Mouse (Mus musculus) C2C12 (cell line): ENCODE measurements at regions not wholly inside any gene's neighbourhood (a gene's known extent, or its start where the extent isn't known, plus 50 kb on each side); places are given as distances from the start of the nearest gene placed in this dataset.

ENCODE experiments used
- H3K27me3 ChIP-seq: one replicate; pipeline ENCODE4 v1.6.1; 2011; ENCODE audit not compliant: control insufficient read depth, insufficient read depth, insufficient read length
- H3K36me3 ChIP-seq: one replicate; pipeline ENCODE4 v1.6.1; 2011; ENCODE audit not compliant: control insufficient read depth, insufficient read depth
- H3K4me3 ChIP-seq: one replicate; pipeline ENCODE4 v1.5.1; 2011; ENCODE audit warnings: mild to moderate bottlenecking, control low read depth; ENCODE audit not compliant: poor library complexity, insufficient read depth, severe bottlenecking
- H3K79me2 ChIP-seq: one replicate; pipeline ENCODE4 v1.6.1; 2011; ENCODE audit not compliant: control insufficient read depth, insufficient read depth
- H3K79me3 ChIP-seq: one replicate; pipeline ENCODE4 v1.6.1; 2011; ENCODE audit warnings: low read depth, control low read depth
- H3ac ChIP-seq: one replicate; pipeline ENCODE3; 2011; ENCODE audit warnings: low read depth; ENCODE audit not compliant: control insufficient read depth, insufficient read length
- CEBPB ChIP-seq: IDR thresholded peaks from one replicate; pipeline ENCODE4 v1.6.1; 2011; ENCODE audit warnings: low read depth, mild to moderate bottlenecking, control low read depth, moderate library complexity
- CTCF ChIP-seq: IDR thresholded peaks from one replicate; pipeline ENCODE4 v1.5.1; 2011; ENCODE audit not compliant: control insufficient read depth, insufficient read depth, insufficient read length
- FOSL1 ChIP-seq: IDR thresholded peaks from one replicate; pipeline ENCODE4 v1.8.0; 2011; ENCODE audit warnings: mild to moderate bottlenecking, low read length; ENCODE audit not compliant: poor library complexity, insufficient read depth, severe bottlenecking
- MAX ChIP-seq: IDR thresholded peaks from one replicate; pipeline ENCODE4 v1.6.1; 2011; ENCODE audit warnings: mild to moderate bottlenecking, control low read depth
- MYOD1 ChIP-seq: IDR thresholded peaks from one replicate; pipeline ENCODE4 v1.6.1; 2011; ENCODE audit warnings: low read depth; ENCODE audit not compliant: control insufficient read depth, insufficient read length
- MYOG ChIP-seq: IDR thresholded peaks from one replicate; pipeline ENCODE4 v1.6.1; 2011; ENCODE audit not compliant: control insufficient read depth, insufficient read length; ENCODE audit errors: extremely low read depth
- USF1 ChIP-seq: IDR thresholded peaks from one replicate; pipeline ENCODE4 v1.6.1; 2011; ENCODE audit warnings: low read depth, mild to moderate bottlenecking, control low read depth, moderate library complexity

DNA sequence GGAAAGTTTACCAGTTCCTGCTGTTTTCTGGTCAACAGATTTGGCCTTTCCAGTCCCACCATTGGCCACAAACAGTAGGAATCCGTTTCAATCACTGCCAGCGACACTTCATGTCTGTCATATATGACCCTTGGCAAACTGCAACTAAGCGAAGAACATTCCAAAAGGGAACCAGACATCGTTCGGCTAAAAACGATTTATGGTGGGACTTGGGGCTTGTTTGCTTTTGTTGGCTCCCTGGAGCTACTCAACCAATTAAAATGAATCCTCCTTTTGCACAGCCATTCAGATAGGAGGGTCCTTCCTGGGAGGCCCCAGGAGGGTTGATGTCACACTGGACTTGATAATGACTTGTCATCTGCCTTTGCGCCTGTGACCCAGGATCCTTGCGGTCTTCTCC lies 490.9 kb upstream of the Etaa1 start:
- no peak overlapping the region for H3ac ChIP-seq

DNA sequence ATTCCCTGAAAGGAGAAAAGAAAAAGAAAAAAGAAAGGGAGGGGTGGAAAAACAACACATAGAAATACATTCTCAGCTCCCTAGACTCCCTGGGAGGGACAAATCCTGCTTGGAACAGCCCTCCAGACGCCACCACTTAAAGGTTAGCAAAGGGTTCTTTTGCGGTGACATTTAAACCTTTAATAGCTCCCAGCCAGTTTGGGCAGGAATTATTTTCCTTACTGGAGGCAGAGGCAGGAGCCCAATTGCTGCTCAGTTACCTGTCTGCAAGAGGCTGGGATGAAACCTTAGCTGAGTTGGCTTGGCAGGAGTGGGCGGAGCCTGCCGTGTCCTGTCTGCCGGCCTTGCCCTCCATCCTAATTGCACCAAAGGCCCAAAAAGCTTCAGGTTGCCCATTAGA lies 490.4 kb upstream of the Etaa1 start:
- no peaks in the 10 kb centered on the region for H3K79me2 ChIP-seq
- H3K4me3 ChIP-seq: no peak overlapping the region
- H3ac ChIP-seq: no peak overlapping the region
- H3K27me3 ChIP-seq: no peaks in the 10 kb centered on the region
- H3K79me3 ChIP-seq: no peaks in the 10 kb centered on the region
- TF ChIP-seq MYOD1 (no peak), USF1 (no peak), CTCF (no peak), FOSL1 (no peak), MYOG (no peak), CEBPB (no peak), MAX (no peak)
- no peaks in the 10 kb centered on the region for H3K36me3 ChIP-seq

More for the DNA sequence above, 490.9 kb upstream of the Etaa1 start:
- Histone ChIP-seq H3K27me3 (no peaks in the 10 kb centered on the region), H3K79me2 (no peaks in the 10 kb centered on the region), H3K79me3 (no peaks in the 10 kb centered on the region), H3K4me3 (no peak overlapping the region), H3K36me3 (no peaks in the 10 kb centered on the region)
- TF ChIP-seq MYOG (no peak), MYOD1 (no peak), CEBPB (no peak), FOSL1 (no peak), CTCF (no peak), MAX (no peak), USF1 (no peak)

GRCm38 (mm10) chr11:18443156-18443555 lies 489.5 kb upstream of the Etaa1 start:
- no peak overlapping the region for H3K4me3 ChIP-seq
- H3K36me3 ChIP-seq: no peaks in the 10 kb centered on the region
- no peaks in the 10 kb centered on the region for H3K79me2 ChIP-seq
- no peak overlapping the region for H3ac ChIP-seq
- no peaks in the 10 kb centered on the region for H3K27me3 ChIP-seq
- H3K79me3 ChIP-seq: no peaks in the 10 kb centered on the region
- TF ChIP-seq FOSL1 (no peak), MYOG (no peak), MYOD1 (no peak), CTCF (no peak), USF1 (no peak), MAX (no peak), CEBPB (no peak)

DNA sequence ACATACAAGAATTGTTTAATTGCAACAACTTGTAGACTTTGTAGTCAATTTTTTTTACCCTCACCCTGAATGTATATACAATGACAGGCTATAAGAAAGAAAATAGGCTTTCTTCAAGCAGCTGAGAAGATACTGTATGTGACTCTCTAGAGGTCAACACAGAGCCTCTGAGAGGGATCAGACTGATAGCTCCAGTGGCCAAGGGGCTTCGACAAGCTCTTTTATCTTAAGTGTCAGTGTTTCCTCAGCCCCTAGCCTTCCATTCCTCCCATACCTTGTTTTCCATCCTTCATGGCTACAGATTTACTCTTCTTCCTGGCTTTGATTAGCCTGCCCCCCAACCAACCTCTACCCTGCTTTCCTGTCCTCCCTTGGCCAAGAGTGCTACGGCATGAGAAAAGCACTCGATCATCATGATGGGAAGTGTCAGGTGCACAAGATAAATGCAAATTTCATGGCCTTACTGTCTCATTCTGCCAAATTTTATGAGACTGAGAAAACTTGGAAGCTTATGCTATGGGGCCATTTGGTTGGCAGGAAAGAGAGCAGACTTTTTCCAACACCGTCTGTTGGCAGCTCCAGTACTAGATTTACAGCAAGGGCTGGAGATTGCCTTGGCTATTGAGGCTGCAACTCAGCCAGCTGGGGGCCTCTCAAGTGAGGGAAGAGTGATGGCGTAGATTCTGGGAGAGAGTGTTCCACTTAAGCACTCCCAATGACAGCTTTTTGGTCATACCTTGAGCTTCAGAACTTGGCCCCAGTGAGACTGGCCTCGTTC lies 484.3 kb upstream of the Etaa1 start:
- no peaks in the 10 kb centered on the region for H3K79me2 ChIP-seq

DNA sequence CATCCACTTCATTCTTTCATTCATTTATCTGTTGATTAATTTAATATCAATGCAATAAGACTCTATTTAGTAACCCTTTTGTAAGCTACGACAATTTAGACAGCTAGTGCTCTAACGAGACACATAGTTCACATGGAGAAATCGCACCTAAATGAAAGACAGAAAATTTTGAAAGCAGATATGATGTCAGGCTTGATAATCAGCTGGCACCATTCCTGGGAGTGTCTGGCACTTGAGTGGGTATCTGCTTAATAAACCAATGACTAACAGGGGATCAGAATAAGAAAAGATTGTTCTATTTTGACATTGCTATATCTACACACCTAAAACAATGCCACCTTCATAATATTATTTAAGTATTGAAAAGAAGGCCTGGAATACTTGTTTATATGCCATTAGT lies 467.4 kb upstream of the Etaa1 start:
- no peaks in the 10 kb centered on the region for H3K27me3 ChIP-seq
- H3K36me3 ChIP-seq: no peaks in the 10 kb centered on the region
- no peaks in the 10 kb centered on the region for H3K79me3 ChIP-seq
- TF ChIP-seq MYOD1 (no peak), MAX (no peak), CEBPB (no peak), USF1 (no peak), CTCF (no peak), FOSL1 (no peak), MYOG (no peak)
- H3K4me3 ChIP-seq: no peak overlapping the region
- no peak overlapping the region for H3ac ChIP-seq
- H3K79me2 ChIP-seq: no peaks in the 10 kb centered on the region

More for the DNA sequence above, 484.3 kb upstream of the Etaa1 start:
- no peak overlapping the region for H3ac ChIP-seq
- H3K36me3 ChIP-seq: no peaks in the 10 kb centered on the region
- no peak overlapping the region for H3K4me3 ChIP-seq
- no peaks in the 10 kb centered on the region for H3K79me3 ChIP-seq
- H3K27me3 ChIP-seq: no peaks in the 10 kb centered on the region
- TF ChIP-seq USF1: no peak

GRCm38 (mm10) chr11:18413769-18414168 lies 460.1 kb upstream of the Etaa1 start:
- Histone ChIP-seq H3K79me3 (no peaks in the 10 kb centered on the region), H3K36me3 (no peaks in the 10 kb centered on the region), H3K4me3 (no peak overlapping the region), H3ac (no peak overlapping the region), H3K27me3 (no peaks in the 10 kb centered on the region), H3K79me2 (no peaks in the 10 kb centered on the region)
- TF ChIP-seq FOSL1 (no peak), MAX (no peak), CTCF (no peak)
